Mouse (Mus musculus) myocyte (in vitro differentiated cells): Measurements from ENCODE around the gene Dyrk3. TPM values are rescaled to one million over a fixed set of nuclear protein-coding genes. Genes with fewer than 3 reads are reported as not detected.
"Not testable (repeated sequence)": the region's sequence is repeated elsewhere in the genome, so short reads cannot be mapped to it uniquely, and the experiment has no call there.

ENCODE experiments used
- H3K27me3 ChIP-seq: one replicate; pipeline ENCODE4 v1.6.1; 2011; ENCODE audit not compliant: control insufficient read depth, insufficient read depth, insufficient read length
- H3K36me3 ChIP-seq: one replicate; pipeline ENCODE4 v1.6.1; 2011; ENCODE audit not compliant: control insufficient read depth, insufficient read depth
- H3K4me2 ChIP-seq: one replicate; pipeline ENCODE4 v1.6.1; 2011; ENCODE audit warnings: low read depth, control low read depth
- H3K4me3 ChIP-seq: one replicate; pipeline ENCODE4 v1.5.1; 2011; ENCODE audit warnings: mild to moderate bottlenecking, control low read depth, moderate library complexity
- H3K79me2 ChIP-seq: one replicate; pipeline ENCODE4 v1.6.1; 2011; ENCODE audit not compliant: control insufficient read depth, insufficient read depth
- H3ac ChIP-seq: one replicate; pipeline ENCODE4 v1.6.1; 2011; ENCODE audit not compliant: control insufficient read depth, insufficient read length
- CEBPB ChIP-seq: IDR thresholded peaks from 2 replicates; pipeline ENCODE4 v1.6.1; 2011; ENCODE audit warnings: mild to moderate bottlenecking, moderate library complexity; ENCODE audit not compliant: poor library complexity, insufficient read depth, severe bottlenecking
- E2F4 ChIP-seq: IDR thresholded peaks from one replicate; pipeline ENCODE4 v1.6.1; 2011; ENCODE audit warnings: mild to moderate bottlenecking, control low read depth, moderate library complexity; ENCODE audit not compliant: insufficient read depth
- MAX ChIP-seq: IDR thresholded peaks from one replicate; pipeline ENCODE4 v1.6.1; 2011; ENCODE audit warnings: low read depth, mild to moderate bottlenecking, control low read depth
- MYOD1 ChIP-seq, 3 experiments: IDR thresholded peaks; one replicate each; pipeline ENCODE4 v1.6.1; 2011; ENCODE audit warnings: control low read depth in 2 of 3, low read depth in 2 of 3, mild to moderate bottlenecking in 2 of 3, moderate library complexity in 1 of 3; ENCODE audit not compliant: insufficient read length in 2 of 3, control insufficient read depth in 1 of 3
- MYOG ChIP-seq, 3 experiments: IDR thresholded peaks; one replicate each; pipeline ENCODE4 v1.6.1; 2011; ENCODE audit warnings: control low read depth in 2 of 3, low read depth in 2 of 3, mild to moderate bottlenecking in 2 of 3; ENCODE audit not compliant: insufficient read length in 2 of 3, control insufficient read depth in 1 of 3, insufficient read depth in 1 of 3
- POLR2A ChIP-seq: IDR thresholded peaks from one replicate; pipeline ENCODE4 v1.6.1; 2011; ENCODE audit warnings: low read depth, mild to moderate bottlenecking, control low read depth, moderate library complexity; ENCODE audit not compliant: insufficient read length
- POLR2AphosphoS2 ChIP-seq: IDR thresholded peaks from one replicate; pipeline ENCODE4 v1.6.1; 2011; ENCODE audit warnings: low read depth, control low read depth; ENCODE audit not compliant: insufficient read length
- REST ChIP-seq: IDR thresholded peaks from one replicate; pipeline ENCODE4 v1.6.1; 2011; ENCODE audit warnings: mild to moderate bottlenecking, control low read depth, moderate library complexity; ENCODE audit not compliant: insufficient read depth, insufficient read length
- SRF ChIP-seq: IDR thresholded peaks from one replicate; pipeline ENCODE4 v1.6.1; 2011; ENCODE audit warnings: low read depth; ENCODE audit not compliant: control insufficient read depth, insufficient read length
- TCF12 ChIP-seq: IDR thresholded peaks from one replicate; pipeline ENCODE4 v1.6.1; 2011; ENCODE audit warnings: mild to moderate bottlenecking, control low read depth; ENCODE audit not compliant: poor library complexity, insufficient read depth, severe bottlenecking
- TCF3 ChIP-seq: IDR thresholded peaks from one replicate; pipeline ENCODE4 v1.6.1; 2011; ENCODE audit warnings: low read depth, control low read depth; ENCODE audit not compliant: insufficient read length
- USF1 ChIP-seq: IDR thresholded peaks from one replicate; pipeline ENCODE4 v1.6.1; 2011; ENCODE audit warnings: low read depth, mild to moderate bottlenecking, control low read depth, moderate library complexity
- polyA plus RNA-seq: library from polyadenylated mRNA; unstranded; fragments of >200 nt; fragmentation: generic; extraction: Trizol; gene quantifications from one replicate; pipeline ENCODE4 v1.2.1, GENCODE M21; 2012; ENCODE audit warnings: missing spikeins

Gene Dyrk3
- polyA plus RNA-seq, 1 experiment, result 2.7 TPM

- H3K4me3 ChIP-seq, result no peak overlapping the region
- no peak for TF ChIP-seq POLR2A
- no peak for TF ChIP-seq REST
- TF ChIP-seq MYOG (IDR thresholded peaks at IDR 0.05; ENCODE audit: control insufficient read depth in 1 of 3, insufficient read depth in 1 of 3, insufficient read length in 2 of 3, low read depth in 2 of 3), result no peak
- TF ChIP-seq TCF3, result no peak
- TF ChIP-seq POLR2AphosphoS2, result no peak
- TF ChIP-seq SRF, result no peak
- TF ChIP-seq MYOD1 (IDR thresholded peaks at IDR 0.05; ENCODE audit: control insufficient read depth in 1 of 3, insufficient read length in 2 of 3, low read depth in 2 of 3), result no peak
Observed at GRCm38 (mm10) chr1:131173001-131173400, 34.9 kb upstream of the Dyrk3 start.

GRCm38 (mm10) chr1:131167612-131168011 lies 29.5 kb upstream of the Dyrk3 start:
- H3K27me3 ChIP-seq, result no peaks in the 10 kb centered on the region
- no peak overlapping the region for H3K4me3 ChIP-seq
- peaks cover 29% of the 10 kb centered on the region for H3K36me3 ChIP-seq
- H3K4me2 ChIP-seq, result no peak overlapping the region
- H3ac ChIP-seq, result no peak overlapping the region
- no peaks in the 10 kb centered on the region for H3K79me2 ChIP-seq
- TF ChIP-seq SRF (no peak), REST (no peak), CEBPB (no peak), MYOD1 (IDR thresholded peaks at IDR 0.05; ENCODE audit: control insufficient read depth in 1 of 3, insufficient read length in 2 of 3, low read depth in 2 of 3) (no peak), MYOG (IDR thresholded peaks at IDR 0.05; ENCODE audit: control insufficient read depth in 1 of 3, insufficient read depth in 1 of 3, insufficient read length in 2 of 3, low read depth in 2 of 3) (no peak), MAX (no peak), E2F4 (no peak), TCF3 (no peak), POLR2A (no peak), POLR2AphosphoS2 (no peak), USF1 (no peak), TCF12 (no peak)

More at GRCm38 (mm10) chr1:131173001-131173400, 34.9 kb upstream of the Dyrk3 start:
- Histone ChIP-seq H3K36me3 (peaks cover 19% of the 10 kb centered on the region), H3ac (no peak overlapping the region), H3K27me3 (no peaks in the 10 kb centered on the region), H3K79me2 (no peaks in the 10 kb centered on the region), H3K4me2 (no peak overlapping the region)

GRCm38 (mm10) chr1:131164427-131164826 lies 26.3 kb upstream of the Dyrk3 start:
- H3K79me2 ChIP-seq, result no peaks in the 10 kb centered on the region
- peaks cover 29% of the 10 kb centered on the region for H3K36me3 ChIP-seq
- no peaks in the 10 kb centered on the region for H3K27me3 ChIP-seq
- no peak overlapping the region for H3ac ChIP-seq
- H3K4me3 ChIP-seq, result no peak overlapping the region
- TF ChIP-seq MAX, result no peak
- no peak for TF ChIP-seq MYOG (IDR thresholded peaks at IDR 0.05; ENCODE audit: control insufficient read depth in 1 of 3, insufficient read depth in 1 of 3, insufficient read length in 2 of 3, low read depth in 2 of 3)
- TF ChIP-seq TCF12, result no peak
- no peak for TF ChIP-seq CEBPB
- no peak for TF ChIP-seq TCF3
- no peak for TF ChIP-seq SRF
- no peak for TF ChIP-seq MYOD1 (IDR thresholded peaks at IDR 0.05; ENCODE audit: control insufficient read depth in 1 of 3, insufficient read length in 2 of 3, low read depth in 2 of 3)
- TF ChIP-seq USF1, result no peak
- no peak for TF ChIP-seq E2F4
- no peak for TF ChIP-seq REST
- TF ChIP-seq POLR2A, result no peak
- TF ChIP-seq POLR2AphosphoS2, result no peak
- H3K4me2 ChIP-seq, result no peak overlapping the region

- H3ac ChIP-seq, result no peak overlapping the region
- H3K36me3 ChIP-seq, result peaks cover 28% of the 10 kb centered on the region
- no peak overlapping the region for H3K4me3 ChIP-seq
- H3K79me2 ChIP-seq, result no peaks in the 10 kb centered on the region
- no peak overlapping the region for H3K4me2 ChIP-seq
- TF ChIP-seq SRF (no peak), E2F4 (no peak), REST (no peak), POLR2A (no peak), TCF3 (no peak), CEBPB (no peak), MYOG (IDR thresholded peaks at IDR 0.05; ENCODE audit: control insufficient read depth in 1 of 3, insufficient read depth in 1 of 3, insufficient read length in 2 of 3, low read depth in 2 of 3) (no peak), TCF12 (no peak), MYOD1 (IDR thresholded peaks at IDR 0.05; ENCODE audit: control insufficient read depth in 1 of 3, insufficient read length in 2 of 3, low read depth in 2 of 3) (no peak), MAX (no peak), USF1 (no peak), POLR2AphosphoS2 (no peak)
- no peaks in the 10 kb centered on the region for H3K27me3 ChIP-seq
Observed at GRCm38 (mm10) chr1:131161091-131161490, 23.0 kb upstream of the Dyrk3 start.

GRCm38 (mm10) chr1:131159573-131160327 lies 21.6 kb upstream of the Dyrk3 start:
- H3K36me3 ChIP-seq, result peaks cover 14% of the 10 kb centered on the region
- H3ac ChIP-seq, H3K27me3 ChIP-seq, H3K4me2 ChIP-seq, H3K4me3 ChIP-seq, H3K79me2 ChIP-seq: not testable (repeated sequence)
